Mouse (Mus musculus) lung, embryonic 15.5 days (tissue): ENCODE data around the gene Otop3. TPM values are rescaled to one million over a fixed set of nuclear protein-coding genes. Genes with fewer than 3 reads are reported as not detected.

Source experiments
- ATAC-seq: fragments of 200-750 bp; cut with Nextera tagmentation; 2 replicates; pipeline ENCODE4 v1.8.0; 2017; ENCODE audit warnings: moderate number of reproducible peaks, borderline replicate concordance; ENCODE audit not compliant: low FRiP score, low TSS enrichment; ENCODE audit errors: extremely low read depth
- H3K27ac ChIP-seq: fragments of 300-500 bp; sonication (generic); 2 replicates; pipeline ENCODE4 v1.5.1; 2015; ENCODE audit warnings: moderate library complexity, mild to moderate bottlenecking, inconsistent platforms
- H3K27me3 ChIP-seq: fragments of 300-500 bp; sonication (generic); 2 replicates; pipeline ENCODE4 v1.6.1; 2015; ENCODE audit warnings: inconsistent platforms
- H3K36me3 ChIP-seq: fragments of 300-500 bp; sonication (generic); 2 replicates; pipeline ENCODE4 v1.6.1; 2015; ENCODE audit warnings: inconsistent platforms
- H3K4me1 ChIP-seq: fragments of 300-500 bp; sonication (generic); 2 replicates; pipeline ENCODE4 v1.6.1; 2015; ENCODE audit warnings: inconsistent platforms
- H3K4me2 ChIP-seq: fragments of 300-500 bp; sonication (generic); 2 replicates; pipeline ENCODE4 v1.6.1; 2015; ENCODE audit warnings: inconsistent platforms, mild to moderate bottlenecking, moderate library complexity
- H3K4me3 ChIP-seq: fragments of 300-500 bp; sonication (generic); 2 replicates; pipeline ENCODE4 v1.5.1; 2015; ENCODE audit warnings: mild to moderate bottlenecking, inconsistent platforms
- H3K9ac ChIP-seq: fragments of 300-500 bp; sonication (generic); 2 replicates; pipeline ENCODE4 v1.6.1; 2015; ENCODE audit warnings: inconsistent platforms
- H3K9me3 ChIP-seq: fragments of 300-500 bp; sonication (generic); 2 replicates; pipeline ENCODE4 v1.6.1; 2016; ENCODE audit warnings: inconsistent platforms
- WGBS: fragments of 180-500 bp; shearing (Covaris S2); methylation state at CpG from one replicate; pipeline ENCODE4 v1.1.7; 2015; 5-methylcytosine and 5-hydroxymethylcytosine counted together
- polyA plus RNA-seq: library from polyadenylated mRNA; unstranded; fragments of >200 nt; fragmentation: Nextera tagmentation; extraction: Ambion mirVana; gene quantifications from 2 replicates; pipeline ENCODE4 v1.2.1, GENCODE M21; 2015

The Otop3 gene
- polyA plus RNA-seq, 1 experiment from 2014 or later, result not detected

DNA sequence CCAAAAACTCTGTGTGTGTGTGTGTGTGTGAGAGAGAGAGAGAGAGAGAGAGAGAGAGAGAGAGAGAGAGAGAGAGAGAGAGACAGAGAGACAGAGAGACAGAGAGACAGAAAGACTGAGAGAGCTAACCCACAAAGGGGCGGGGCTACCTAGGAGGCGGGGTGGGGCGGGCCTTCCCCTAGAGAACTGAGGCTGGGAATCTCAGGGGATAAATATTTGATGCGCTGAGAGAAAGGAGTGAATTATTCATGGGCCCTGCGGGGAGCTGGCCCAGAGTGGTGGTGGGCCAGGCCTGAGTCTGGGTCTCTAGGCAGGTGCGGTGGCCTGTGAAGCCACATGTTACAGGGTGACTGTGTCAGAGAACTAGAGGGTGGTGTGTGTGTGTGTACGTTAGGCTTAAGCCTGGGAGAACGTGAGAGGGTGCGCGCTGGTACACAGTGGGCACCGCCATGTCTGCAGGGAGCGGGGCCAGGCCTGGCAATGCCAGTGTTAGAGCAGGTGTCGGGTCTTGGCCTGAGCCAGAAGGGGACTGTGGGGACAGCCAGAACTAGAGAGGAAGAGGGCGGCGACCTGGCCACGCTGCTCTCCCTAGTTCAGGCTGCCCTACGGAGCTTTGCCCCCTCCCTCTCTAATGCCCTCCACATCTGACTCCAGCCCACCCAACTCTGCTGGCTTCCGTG, 14.7 kb upstream of the Otop3 start:
- H3K4me1 ChIP-seq, result 0 out of 2 replicates have a peak, but pooled peaks cover 4% of the 10 kb centered on the region
- WGBS, result 9% methylated on average over 18 of the region's 18 CpGs
- H3K4me3 ChIP-seq, result no peak overlapping the region
- no peak overlapping the region for H3K4me2 ChIP-seq
- H3K9me3 ChIP-seq, result no peaks in the 10 kb centered on the region
- ATAC-seq, result no peak
- peaks cover 100% of the 10 kb centered on the region for H3K27me3 ChIP-seq
- H3K27ac ChIP-seq, result no peak overlapping the region
- no peaks in the 10 kb centered on the region for H3K36me3 ChIP-seq
- H3K9ac ChIP-seq, result no peak overlapping the region

DNA sequence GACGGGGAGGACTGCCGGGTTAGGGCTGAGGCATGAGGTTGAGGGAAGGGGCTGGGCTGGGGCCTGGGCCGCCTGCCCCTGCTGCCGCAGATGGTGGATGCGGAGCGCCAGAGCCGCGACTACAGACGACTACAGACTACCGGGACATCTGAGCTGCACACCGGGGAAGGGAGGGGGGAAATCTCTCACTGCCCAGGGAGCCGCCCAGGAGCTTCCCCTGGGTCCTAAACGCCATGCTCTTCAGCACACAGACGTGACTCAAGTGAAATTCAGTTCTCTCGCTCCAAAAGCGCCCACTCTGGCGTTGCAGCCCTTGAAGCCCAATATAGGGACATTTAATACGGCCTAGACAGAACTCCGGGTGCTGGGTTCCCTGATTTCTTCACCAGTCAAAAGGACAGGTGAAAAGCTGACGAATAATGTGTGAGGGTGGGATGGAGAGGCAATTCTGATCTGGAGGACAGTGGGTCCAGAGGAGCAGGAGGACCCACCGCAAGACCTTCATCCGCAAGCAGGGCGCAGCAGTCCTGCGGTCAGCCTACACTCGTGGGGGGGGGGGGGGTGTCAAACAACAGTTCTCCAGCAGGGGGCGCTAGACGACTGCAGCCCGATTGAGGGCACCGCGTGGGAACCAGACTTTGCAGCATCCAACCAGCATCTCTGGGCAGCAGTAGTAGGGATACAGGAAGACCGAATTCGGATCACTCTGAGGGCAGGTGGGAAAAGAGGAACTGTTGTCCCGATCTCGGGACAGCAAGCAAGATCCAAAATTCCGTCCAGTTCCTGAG, 12.4 kb upstream of the Otop3 start, which contains the start of gene Ush1g:
Gene Ush1g, minus strand, starts transcription at position 136 of the 788 bp plus-strand sequence.
- Histone ChIP-seq H3K36me3 (no peaks in the 10 kb centered on the region), H3K4me2 (no peak within 1 kb of the TSS), H3K27ac (no peak within 1 kb of the TSS), H3K9ac (no peak within 1 kb of the TSS), H3K4me3 (no peak within 1 kb of the TSS), H3K9me3 (no peaks in the 10 kb centered on the region), H3K4me1 (0 out of 2 replicates have a peak, but pooled peaks cover 4% of the 10 kb centered on the region), H3K27me3 (peaks cover 86% of the 10 kb centered on the region)
- 4% methylated on average over 35 of the region's 35 CpGs for WGBS
- no peak for ATAC-seq

DNA sequence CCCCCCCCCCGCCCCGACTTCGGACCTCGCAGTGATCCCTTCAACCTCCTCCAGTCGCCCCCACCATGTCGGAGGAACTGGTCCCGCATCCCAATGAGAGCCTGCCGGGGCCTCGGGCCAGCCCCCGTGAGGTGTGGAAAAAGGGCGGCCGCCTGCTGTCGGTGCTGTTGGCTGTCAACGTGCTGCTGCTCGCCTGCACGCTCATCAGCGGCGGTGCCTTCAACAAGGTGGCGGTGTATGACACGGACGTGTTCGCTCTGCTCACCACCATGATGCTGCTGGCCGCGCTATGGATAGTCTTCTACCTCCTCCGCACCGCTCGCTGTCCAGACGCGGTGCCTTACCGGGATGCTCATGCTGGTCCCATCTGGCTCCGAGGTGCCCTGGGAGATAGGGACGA, 11.2 kb upstream of the Otop3 start:
- 13% methylated on average over 32 of the region's 32 CpGs for WGBS
- 0 out of 2 replicates have a peak, but pooled peaks cover 4% of the 10 kb centered on the region for H3K4me1 ChIP-seq
- H3K36me3 ChIP-seq, result no peaks in the 10 kb centered on the region
- H3K9me3 ChIP-seq, result no peaks in the 10 kb centered on the region
- H3K27ac ChIP-seq, result no peak overlapping the region
- peaks cover 74% of the 10 kb centered on the region for H3K27me3 ChIP-seq
- no peak overlapping the region for H3K4me2 ChIP-seq
- ATAC-seq, result no peak
- H3K9ac ChIP-seq, result no peak overlapping the region
- H3K4me3 ChIP-seq, result no peak overlapping the region

- Histone ChIP-seq H3K9ac (no peak overlapping the region), H3K27me3 (peaks cover 56% of the 10 kb centered on the region), H3K36me3 (no peaks in the 10 kb centered on the region), H3K4me2 (no peak overlapping the region), H3K4me3 (no peak overlapping the region), H3K27ac (no peak overlapping the region), H3K4me1 (0 out of 2 replicates have a peak, but pooled peaks cover 4% of the 10 kb centered on the region), H3K9me3 (no peaks in the 10 kb centered on the region)
- 45% methylated on average over 7 of the region's 7 CpGs for WGBS
- no peak for ATAC-seq
These were observed 7.8 kb upstream of the Otop3 start for GRCm38 (mm10) chr11:115326730-115327129.

- H3K36me3 ChIP-seq, result no peaks in the 10 kb centered on the region
- H3K4me1 ChIP-seq, result no peaks in the 10 kb centered on the region
- no peak for ATAC-seq
- no peak overlapping the region for H3K4me2 ChIP-seq
- no peaks in the 10 kb centered on the region for H3K9me3 ChIP-seq
- WGBS, result 68% methylated on average over 15 of the region's 15 CpGs
- H3K27ac ChIP-seq, result no peak overlapping the region
- H3K27me3 ChIP-seq, result peaks cover 55% of the 10 kb centered on the region
- H3K4me3 ChIP-seq, result no peak overlapping the region
- no peak overlapping the region for H3K9ac ChIP-seq
These were observed 5.2 kb upstream of the Otop3 start for GRCm38 (mm10) chr11:115329339-115329738.

GRCm38 (mm10) chr11:115335223-115335622, 692 bp downstream of the Otop3 start:
- 50% methylated on average over 12 of the region's 12 CpGs for WGBS
- Histone ChIP-seq H3K9me3 (no peaks in the 10 kb centered on the region), H3K4me1 (no peaks in the 10 kb centered on the region), H3K27me3 (peaks cover 58% of the 10 kb centered on the region), H3K4me3 (no peak overlapping the region), H3K27ac (no peak overlapping the region), H3K9ac (no peak overlapping the region), H3K4me2 (no peak overlapping the region), H3K36me3 (no peaks in the 10 kb centered on the region)
- ATAC-seq, result no peak

DNA sequence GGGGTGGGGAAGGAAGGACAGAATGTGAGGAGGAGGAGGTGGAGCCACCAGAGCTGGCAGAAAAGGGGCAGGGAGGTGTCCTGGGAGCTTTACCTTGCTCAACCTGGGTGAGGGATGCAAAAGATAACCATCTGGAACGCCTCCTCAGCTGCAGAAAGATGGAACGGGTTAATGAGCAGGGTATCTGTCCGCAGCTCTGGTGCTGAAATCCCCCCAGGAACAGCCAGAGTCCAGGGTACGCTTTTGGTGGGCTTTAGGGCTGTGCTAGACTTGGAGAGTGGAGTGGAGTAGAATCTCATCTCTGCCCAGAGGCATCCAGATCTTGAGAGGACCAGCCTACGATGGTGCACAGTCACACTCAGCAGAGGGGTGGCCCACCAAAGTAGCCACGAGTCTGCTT, 1.6 kb downstream of the Otop3 start:
- no peak for ATAC-seq
- Histone ChIP-seq H3K4me2 (no peak overlapping the region), H3K27ac (no peak overlapping the region), H3K27me3 (peaks cover 57% of the 10 kb centered on the region), H3K9me3 (no peaks in the 10 kb centered on the region), H3K4me3 (no peak overlapping the region), H3K9ac (no peak overlapping the region), H3K4me1 (no peaks in the 10 kb centered on the region), H3K36me3 (no peaks in the 10 kb centered on the region)
- WGBS, result 17% methylated on average over 6 of the region's 6 CpGs

DNA sequence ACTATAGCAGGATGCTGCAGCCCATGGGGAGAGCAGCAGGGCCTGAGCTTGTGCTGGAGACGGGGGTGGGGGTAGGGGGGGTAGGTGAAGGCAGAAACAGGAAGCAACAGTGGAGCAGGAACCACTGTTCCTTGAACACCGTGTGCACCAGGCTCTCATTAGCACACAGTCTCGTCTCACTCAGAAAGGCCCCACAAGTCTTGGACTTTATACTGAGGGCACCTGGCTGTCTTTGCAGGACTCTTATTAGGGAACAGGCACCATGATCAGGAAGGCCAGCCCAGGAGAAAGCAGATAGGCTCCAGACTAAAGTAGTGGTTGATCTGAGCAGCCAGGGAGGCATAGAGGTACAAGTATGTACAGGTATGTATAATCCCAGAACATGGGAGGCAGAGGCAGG, 2.8 kb downstream of the Otop3 start:
- 41% methylated on average over 3 of the region's 3 CpGs for WGBS
- Histone ChIP-seq H3K4me3 (no peak overlapping the region), H3K36me3 (no peaks in the 10 kb centered on the region), H3K27ac (no peak overlapping the region), H3K27me3 (peaks cover 55% of the 10 kb centered on the region), H3K9me3 (no peaks in the 10 kb centered on the region), H3K4me2 (no peak overlapping the region), H3K4me1 (no peaks in the 10 kb centered on the region), H3K9ac (no peak overlapping the region)
- no peak for ATAC-seq

DNA sequence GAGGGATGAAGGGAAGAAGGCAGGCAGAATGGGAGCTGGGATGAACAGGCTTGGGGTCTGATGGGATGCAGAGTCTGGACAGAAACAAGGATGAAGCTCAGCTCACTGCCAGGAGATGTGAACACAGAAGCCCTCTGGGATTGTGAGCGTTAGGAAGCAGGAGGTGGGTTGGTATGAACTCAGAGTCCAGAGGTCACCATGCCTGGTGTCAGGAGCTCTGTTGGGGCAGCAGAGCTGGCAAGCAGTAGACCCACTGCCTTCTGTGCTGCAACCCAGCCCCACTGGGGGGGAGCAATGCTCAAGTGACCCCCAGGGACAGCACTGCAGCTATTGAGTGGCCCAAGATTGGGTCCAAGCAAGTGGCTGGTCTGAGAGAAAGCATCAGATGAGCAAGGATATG, 3.3 kb downstream of the Otop3 start:
- Histone ChIP-seq H3K27me3 (peaks cover 51% of the 10 kb centered on the region), H3K27ac (no peak overlapping the region), H3K9ac (no peak overlapping the region), H3K4me1 (no peaks in the 10 kb centered on the region), H3K9me3 (no peaks in the 10 kb centered on the region), H3K36me3 (no peaks in the 10 kb centered on the region), H3K4me2 (no peak overlapping the region), H3K4me3 (no peak overlapping the region)
- ATAC-seq, result no peak
- 52% methylated on average over 1 of the region's 1 CpGs for WGBS

GRCm38 (mm10) chr11:115341246-115341645, 6.7 kb downstream of the Otop3 start:
- Histone ChIP-seq H3K9ac (no peak overlapping the region), H3K4me3 (no peak overlapping the region), H3K4me1 (no peaks in the 10 kb centered on the region), H3K4me2 (no peak overlapping the region), H3K9me3 (no peaks in the 10 kb centered on the region), H3K36me3 (no peaks in the 10 kb centered on the region), H3K27ac (no peak overlapping the region), H3K27me3 (peaks cover 41% of the 10 kb centered on the region)
- 49% methylated on average over 2 of the region's 2 CpGs for WGBS
- ATAC-seq, result no peak

GRCm38 (mm10) chr11:115341866-115342265, 7.3 kb downstream of the Otop3 start:
- H3K9me3 ChIP-seq, result no peaks in the 10 kb centered on the region
- WGBS, result 62% methylated on average over 6 of the region's 6 CpGs
- no peak overlapping the region for H3K4me3 ChIP-seq
- no peaks in the 10 kb centered on the region for H3K36me3 ChIP-seq
- ATAC-seq, result no peak
- H3K4me1 ChIP-seq, result no peaks in the 10 kb centered on the region; the same call in 1 of the 2 replicates
- no peak overlapping the region for H3K4me2 ChIP-seq
- no peak overlapping the region for H3K27ac ChIP-seq
- H3K27me3 ChIP-seq, result peaks cover 39% of the 10 kb centered on the region
- no peak overlapping the region for H3K9ac ChIP-seq

GRCm38 (mm10) chr11:115344967-115345366, 10.4 kb downstream of the Otop3 start:
- H3K4me3 ChIP-seq, result no peak overlapping the region
- H3K27ac ChIP-seq, result no peak overlapping the region
- no peaks in the 10 kb centered on the region for H3K36me3 ChIP-seq
- no peak overlapping the region for H3K4me2 ChIP-seq
- ATAC-seq, result no peak
- no peak overlapping the region for H3K9ac ChIP-seq
- 9% methylated on average over 12 of the region's 12 CpGs for WGBS
- H3K9me3 ChIP-seq, result no peaks in the 10 kb centered on the region
- H3K4me1 ChIP-seq, result no peaks in the 10 kb centered on the region; the same call in 1 of the 2 replicates
- H3K27me3 ChIP-seq, result peaks cover 42% of the 10 kb centered on the region
